Mouse (Mus musculus) monocyte, adult 5-6 weeks (primary cell): ENCODE data around the gene Asb3. TPM values are rescaled to one million over a fixed set of nuclear protein-coding genes. Genes with fewer than 3 reads are reported as not detected.

Source experiments
- ATAC-seq: fragments of 153-309, 156-312 bp; replicated peaks from 2 replicates; pipeline ENCODE4 v1.8.0; 2017; ENCODE audit warnings: mild to moderate bottlenecking; ENCODE audit not compliant: low TSS enrichment, insufficient number of reproducible peaks, severe bottlenecking, poor library complexity, low FRiP score
- total RNA-seq: library from RNA; stranded (forward); fragments of 200-1000, 200-491, 200-594 nt; gene quantifications from 3 replicates; pipeline ENCODE4 v1.2.3, GENCODE M21; 2017

Gene Asb3
- total RNA-seq = 24.0 to 45.3 TPM (median 24.3 TPM) in 3 replicates

DNA sequence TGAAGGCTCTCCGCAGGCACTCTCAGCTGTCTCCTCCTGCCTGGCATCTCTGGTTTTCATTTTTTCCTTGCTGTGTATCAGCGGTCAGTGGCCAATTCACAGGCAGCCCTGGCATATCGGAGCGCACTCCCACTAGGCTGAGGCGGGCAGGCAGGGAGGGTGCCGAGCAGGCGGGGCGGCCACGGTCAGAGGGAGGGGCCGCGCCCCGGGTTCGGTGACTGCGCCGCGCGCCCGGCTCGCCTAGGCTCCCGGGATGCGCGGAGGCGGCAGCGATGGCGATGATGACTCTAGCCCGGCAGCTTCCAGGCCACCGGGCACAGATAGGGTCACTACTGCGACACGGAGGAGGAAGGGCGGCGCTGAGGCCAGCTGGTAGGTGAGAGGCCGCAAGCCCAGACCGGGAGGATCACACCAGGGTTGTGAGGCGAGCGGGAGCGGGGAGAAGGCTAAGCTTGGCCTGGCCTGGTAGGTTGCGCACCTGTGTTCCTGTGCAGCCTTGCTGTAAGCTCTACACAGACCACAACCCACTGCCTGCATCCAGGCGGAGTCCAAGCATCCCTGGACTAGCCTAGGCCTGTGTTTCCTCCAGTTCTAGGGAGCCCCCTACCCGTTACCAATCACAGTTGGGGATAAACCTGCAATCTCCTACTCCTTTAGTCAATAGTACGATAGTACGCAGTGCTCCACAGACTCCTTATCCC lies at the start of gene Asb3, which contains the start of gene Gpr75:
Gene Asb3 (plus strand): TSS at position 246 of the 701 bp plus-strand sequence.
Gene Gpr75 (plus strand): TSS at position 188 of the 701 bp plus-strand sequence.
- ATAC-seq = no peak

DNA sequence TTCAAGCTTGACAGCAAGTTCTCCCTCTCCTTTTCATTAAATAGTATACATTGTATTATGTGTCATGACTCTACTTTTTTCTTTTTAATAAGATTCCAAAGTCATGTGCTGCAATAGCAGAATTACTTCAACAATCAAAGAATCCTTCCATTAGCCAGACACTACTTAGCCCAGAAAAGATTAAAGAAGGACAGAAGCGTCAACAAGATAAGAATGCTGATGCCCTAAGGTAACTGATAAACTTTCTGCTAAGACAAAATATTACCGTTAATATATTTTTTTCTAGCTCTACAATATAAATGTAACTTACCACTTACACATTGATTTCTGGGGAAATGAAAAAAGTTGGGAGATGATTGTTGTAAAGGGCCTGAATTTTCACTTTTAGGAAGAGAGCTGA lies 46.4 kb upstream of the Asb3 start:
- ATAC-seq = no peak

- no peak for ATAC-seq
These were observed 40.9 kb upstream of the Asb3 start for GRCm38 (mm10) chr11:30844355-30844754.

- no peak for ATAC-seq
These were observed 12.8 kb upstream of the Asb3 start for GRCm38 (mm10) chr11:30872425-30872824.

GRCm38 (mm10) chr11:30888153-30888552 lies 2.9 kb downstream of the Asb3 start:
- ATAC-seq = no peak

DNA sequence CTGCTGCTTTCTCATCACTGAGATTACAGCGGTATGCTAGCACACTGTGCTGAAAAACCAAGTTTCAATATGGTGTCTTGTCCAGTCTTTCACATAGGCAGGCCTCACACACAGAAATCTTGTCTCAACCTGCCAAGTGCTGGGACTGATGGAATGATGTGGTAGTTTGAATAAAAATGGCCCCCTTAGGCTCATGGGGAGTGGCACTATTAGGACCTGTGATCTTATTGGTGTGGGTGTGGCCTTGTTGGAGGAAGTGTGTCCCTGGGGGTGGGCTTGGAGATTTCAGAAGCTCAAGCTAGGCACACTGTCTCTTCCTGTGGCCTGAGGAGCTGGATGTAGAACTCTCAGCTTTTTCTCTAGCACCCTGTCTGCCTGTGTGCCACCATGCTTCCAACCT lies 11.0 kb downstream of the Asb3 start:
- no peak for ATAC-seq

DNA sequence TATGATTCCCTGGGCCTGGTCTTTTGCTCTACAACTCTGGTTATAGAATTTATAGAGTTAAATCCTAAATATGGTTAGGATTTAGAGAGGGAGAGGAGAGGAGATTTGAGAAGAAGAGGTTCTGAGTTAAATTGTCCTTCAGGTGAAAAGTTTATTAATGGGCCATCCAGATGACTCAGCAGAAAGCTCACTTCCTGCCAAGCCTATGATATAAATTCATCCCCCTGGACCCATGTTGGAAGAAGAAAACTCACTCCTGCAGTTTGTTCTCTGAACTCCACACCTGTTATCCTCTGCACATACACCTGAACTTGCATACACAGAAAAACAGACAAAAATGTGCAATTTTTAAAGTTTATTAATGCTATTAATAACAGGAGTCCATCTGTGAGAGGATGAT lies 14.1 kb downstream of the Asb3 start:
- ATAC-seq = no peak

- ATAC-seq = no peak
These were observed 27.1 kb downstream of the Asb3 start for GRCm38 (mm10) chr11:30912311-30912710.

- no peak for ATAC-seq
These were observed 35.4 kb downstream of the Asb3 start for GRCm38 (mm10) chr11:30920641-30921040.

DNA sequence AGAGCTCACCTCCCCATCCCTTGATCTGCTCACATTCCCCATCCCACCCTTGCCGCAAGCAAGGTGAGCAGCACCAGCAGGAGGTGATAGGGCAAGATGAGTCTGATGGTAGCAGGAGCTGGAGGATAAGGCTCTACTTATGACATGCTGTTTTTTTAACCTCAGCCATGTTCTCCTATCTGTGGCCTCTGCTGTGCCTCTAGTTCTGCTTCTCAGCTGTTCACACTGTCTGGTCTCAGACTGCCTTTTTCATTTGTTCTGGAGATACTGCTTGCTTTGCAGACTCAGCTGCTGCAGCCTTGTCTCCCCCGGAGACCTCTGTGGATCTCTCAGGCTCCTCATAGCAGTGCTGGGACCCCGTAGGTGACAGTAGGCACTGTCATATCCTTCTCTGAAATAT lies 38.1 kb downstream of the Asb3 start:
- no peak for ATAC-seq

DNA sequence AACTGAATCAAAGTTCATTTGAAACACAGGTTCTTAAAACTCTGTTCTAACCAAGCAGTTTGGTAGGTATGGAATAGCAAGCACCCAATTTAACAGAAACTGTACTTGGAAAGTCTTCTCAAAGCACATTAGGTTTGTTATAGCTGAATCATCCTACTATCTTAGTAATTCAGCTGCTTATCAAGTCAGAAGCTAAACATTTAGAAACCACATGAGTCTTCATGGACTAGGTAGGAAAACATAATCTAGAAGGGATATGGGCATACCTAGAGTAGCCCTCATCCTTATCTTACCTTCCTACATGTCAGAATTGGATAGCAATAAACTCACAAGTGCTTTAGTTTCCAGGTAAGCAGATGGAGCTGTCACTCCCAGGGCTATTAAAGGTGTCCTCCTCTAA lies 42.9 kb downstream of the Asb3 start:
- no peak for ATAC-seq

DNA sequence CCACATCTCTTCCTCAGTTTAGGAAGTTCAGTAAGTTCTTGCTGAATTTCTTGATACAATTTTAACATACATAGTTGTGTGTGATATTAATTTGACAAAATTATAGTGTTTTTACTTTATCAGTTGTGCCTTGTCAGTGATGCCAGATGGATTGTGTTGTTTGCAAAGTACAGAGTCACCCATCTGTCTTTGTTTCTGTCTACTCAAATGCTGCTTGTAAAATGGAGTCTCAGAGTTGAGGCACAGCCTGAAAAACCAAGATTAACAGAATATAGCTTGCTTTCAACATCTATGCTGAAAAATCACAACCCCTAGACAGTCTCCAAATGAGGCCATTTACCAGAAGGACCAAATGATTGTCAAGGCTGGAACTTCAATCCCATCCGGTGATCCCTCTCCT lies 43.3 kb downstream of the Asb3 start:
- ATAC-seq = no peak

DNA sequence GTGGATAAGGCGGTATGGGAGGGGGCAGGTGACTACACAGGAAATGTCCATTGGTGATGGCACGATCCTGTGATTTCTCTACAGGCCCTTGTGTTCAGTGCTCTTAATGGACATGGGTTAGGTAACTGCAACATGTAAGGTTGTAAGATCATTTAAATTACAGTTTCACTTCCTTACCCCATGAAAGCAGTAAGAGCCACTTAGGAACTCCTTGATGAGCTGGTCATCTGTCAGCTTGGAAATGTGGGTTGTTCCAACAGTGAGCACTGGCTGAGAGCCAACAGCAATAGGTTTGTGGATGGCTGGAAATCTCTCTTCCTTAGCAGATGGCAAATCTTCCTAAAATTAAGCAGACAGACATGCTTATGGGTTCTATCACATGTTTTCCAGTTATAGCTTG lies 58.3 kb downstream of the Asb3 start:
- 0 out of 2 replicates have a peak, but pooled peaks have one; percentile 22 for ATAC-seq

DNA sequence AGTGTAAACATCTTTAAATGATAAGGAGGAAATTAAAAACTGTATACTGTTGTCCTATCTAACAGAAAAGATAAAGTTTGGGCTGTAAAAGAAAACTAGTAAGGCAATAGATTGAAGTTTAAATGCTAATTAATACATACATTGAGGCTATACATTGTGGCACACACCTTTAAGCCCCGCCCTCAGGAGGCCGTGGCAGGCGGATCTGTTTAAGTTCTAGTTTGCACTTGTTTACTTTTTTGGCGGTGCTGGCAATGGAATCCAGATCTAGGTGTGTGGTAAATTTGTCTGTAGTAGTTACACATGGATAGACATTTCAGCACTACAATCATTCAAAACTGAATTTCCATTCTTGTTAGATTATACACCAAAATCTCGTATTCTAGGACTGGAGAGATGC lies 67.6 kb downstream of the Asb3 start:
- no peak for ATAC-seq

- ATAC-seq = 0 out of 2 replicates have a peak, but pooled peaks have one; percentile 44
These were observed 68.4 kb downstream of the Asb3 start for GRCm38 (mm10) chr11:30953469-30954154.

- peak; percentile 98 for ATAC-seq
These were observed 69.1 kb downstream of the Asb3 start, which contains the start of gene Erlec1 for GRCm38 (mm10) chr11:30954279-30954725. Gene Erlec1 (minus strand): TSS chr11:30954335.

DNA sequence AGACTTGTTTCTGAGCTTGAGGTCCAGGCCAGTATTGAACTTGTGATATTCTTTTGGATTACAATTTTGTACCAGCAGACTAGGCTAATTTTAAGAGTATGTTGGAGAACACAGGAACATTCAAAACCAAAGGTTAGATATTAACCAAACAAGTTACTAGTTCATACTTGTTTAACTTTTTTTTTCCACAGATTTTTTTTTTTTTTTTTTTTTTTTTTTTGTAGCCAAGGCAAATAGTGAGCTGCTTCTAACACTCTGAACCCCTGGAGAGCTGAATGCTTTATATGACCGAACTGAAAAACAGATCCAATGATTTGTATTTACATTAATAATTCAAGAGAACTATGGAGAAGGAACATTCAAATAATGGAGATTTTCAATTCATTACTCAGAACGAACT lies 100.0 kb downstream of the Asb3 start:
- no peak for ATAC-seq

GRCm38 (mm10) chr11:30985877-30986624 lies 100.8 kb downstream of the Asb3 start, which contains the start of gene Chac2:
Gene Chac2 (minus strand): TSS chr11:30986350.
- peak; percentile 96 for ATAC-seq

GRCm38 (mm10) chr11:30986625-30987017 lies 101.4 kb downstream of the Asb3 start:
- ATAC-seq = no peak
